Mouse (Mus musculus) adrenal gland, adult 2 months (tissue): ENCODE data around the gene Prickle2. TPM values are rescaled to one million over a fixed set of nuclear protein-coding genes. Genes with fewer than 3 reads are reported as not detected.
A peak's percentile ranks its signal among the peaks of the same experiment; 100 is the strongest.

Source experiments
- DNase-seq: peaks from one replicate; pipeline ENCODE4 v3.0.0; 2021
- polyA plus RNA-seq: library from polyadenylated mRNA; depleted of rRNA; stranded (reverse); fragments of >200 nt; gene quantifications from 2 replicates; pipeline ENCODE4 v1.2.3, GENCODE M21; 2012
- total RNA-seq, 2 experiments: library from RNA; stranded (reverse); gene quantifications; 2 replicates each; pipeline ENCODE4 v1.2.3; 2021

Prickle2 gene
- total and polyA plus RNA-seq, 3 experiments = 2.4 to 11.1 (median 5.0) TPM

GRCm38 (mm10) chr6:92518438-92518968 is 187.5 kb downstream of the Prickle2 start:
- DNase-seq = no peak

- DNase-seq = no peak
Observed at GRCm38 (mm10) chr6:92517002-92517401, 189.0 kb downstream of the Prickle2 start.

GRCm38 (mm10) chr6:92512001-92512400 is 194.0 kb downstream of the Prickle2 start:
- no peak for DNase-seq

DNA sequence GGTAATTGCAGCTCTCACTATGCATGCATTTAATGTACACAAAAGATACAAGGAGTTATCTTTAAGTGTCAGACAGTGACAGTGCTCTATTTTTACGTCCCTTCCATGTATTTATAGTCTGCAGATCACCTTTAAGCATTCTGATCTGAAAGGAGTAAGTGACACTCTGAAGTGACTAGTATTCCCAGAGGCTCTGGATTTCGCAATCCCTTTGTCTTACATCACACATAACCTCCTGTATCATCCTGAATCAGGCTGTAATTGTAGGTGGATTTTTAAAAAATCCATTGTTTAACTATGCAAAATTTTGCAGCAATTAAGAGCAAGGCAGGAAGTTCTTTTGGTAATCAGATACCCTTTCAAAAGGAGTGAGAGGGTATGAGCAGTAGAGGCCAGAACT is 196.2 kb downstream of the Prickle2 start:
- DNase-seq = no peak

GRCm38 (mm10) chr6:92506276-92506675 is 199.7 kb downstream of the Prickle2 start:
- DNase-seq = no peak

DNA sequence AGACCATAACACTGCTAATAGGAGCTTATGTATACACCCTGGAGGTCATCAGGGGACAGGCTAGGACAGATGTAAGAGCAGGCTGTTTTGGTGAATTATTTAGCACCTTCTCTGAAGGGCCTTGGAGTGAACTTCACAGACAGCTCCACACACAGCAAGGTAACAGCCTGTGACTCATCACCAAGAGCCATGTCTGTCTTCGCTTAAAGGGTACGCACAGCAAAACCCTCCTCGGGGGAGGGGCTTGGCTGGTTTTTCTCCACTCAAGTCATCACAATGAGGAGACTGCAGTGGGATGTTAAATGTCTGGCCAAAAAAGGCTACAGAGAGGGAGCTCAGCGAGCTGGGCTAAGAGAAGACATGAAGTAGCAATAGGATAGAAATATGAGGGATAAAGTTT is 206.5 kb downstream of the Prickle2 start:
- peak; percentile 38 for DNase-seq

DNA sequence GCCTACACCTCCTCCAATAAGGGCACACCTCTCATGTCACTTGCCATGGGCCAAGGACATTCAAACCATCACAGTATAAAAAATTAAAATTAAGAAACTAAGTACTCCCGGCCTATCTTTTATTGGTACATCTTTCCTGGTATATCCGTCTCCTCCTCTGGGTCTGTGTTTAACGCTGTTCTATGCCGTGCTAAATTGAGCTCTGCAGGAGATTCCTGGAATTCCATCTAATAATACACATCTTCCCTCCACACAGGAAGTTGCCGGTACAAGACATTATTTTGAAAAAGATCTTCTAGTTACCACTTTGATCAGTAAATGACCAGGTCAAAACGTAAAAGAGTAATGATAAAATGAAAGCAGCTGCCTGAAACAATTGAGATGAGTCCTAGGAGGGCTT is 207.4 kb downstream of the Prickle2 start:
- no peak for DNase-seq

DNA sequence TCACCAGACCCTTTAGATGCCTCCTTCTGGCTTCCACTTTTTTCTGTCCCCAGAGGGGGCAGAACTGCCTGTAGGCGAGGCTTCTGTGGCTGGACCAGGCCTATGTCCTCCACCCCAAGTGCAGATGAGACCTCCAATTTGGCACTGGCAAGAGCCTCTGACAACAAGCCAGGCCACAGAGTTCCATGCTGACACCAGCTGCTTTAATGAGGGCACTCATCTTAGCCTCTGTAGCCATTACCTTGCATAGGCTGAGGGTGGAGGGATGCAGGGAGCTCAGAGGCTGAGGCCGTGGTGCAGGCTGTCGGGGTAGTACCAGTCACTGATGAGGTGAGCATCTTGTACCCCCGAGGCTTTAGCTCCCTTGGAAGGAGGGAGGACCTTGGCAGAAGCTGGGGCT is 208.7 kb downstream of the Prickle2 start:
- no peak for DNase-seq

DNA sequence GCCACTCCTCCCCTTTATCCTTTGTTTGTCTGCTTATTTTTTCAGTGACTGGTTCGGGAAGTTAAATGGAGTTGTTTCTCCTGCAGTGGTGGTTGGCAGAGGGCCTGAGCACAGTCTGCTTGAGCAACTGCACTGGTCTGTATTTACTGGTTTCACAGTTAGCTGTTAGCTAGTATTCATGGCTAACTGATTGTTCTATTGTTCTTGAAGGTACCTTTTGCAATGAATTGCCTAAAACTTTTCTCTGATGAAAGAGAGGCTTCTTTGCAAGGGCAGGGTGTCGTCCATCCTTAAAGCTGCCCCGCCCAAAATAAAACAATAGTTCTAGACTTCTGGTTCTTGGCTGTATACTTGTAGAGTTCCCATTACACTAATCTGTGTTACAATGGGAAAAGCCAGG is 210.5 kb downstream of the Prickle2 start:
- DNase-seq = no peak

- no peak for DNase-seq
Observed at GRCm38 (mm10) chr6:92481690-92481956, 224.3 kb downstream of the Prickle2 start.

- peak; percentile 79 for DNase-seq
Observed at GRCm38 (mm10) chr6:92480941-92481689, 224.8 kb downstream of the Prickle2 start.

GRCm38 (mm10) chr6:92478612-92479011 is 227.3 kb downstream of the Prickle2 start:
- no peak for DNase-seq

DNA sequence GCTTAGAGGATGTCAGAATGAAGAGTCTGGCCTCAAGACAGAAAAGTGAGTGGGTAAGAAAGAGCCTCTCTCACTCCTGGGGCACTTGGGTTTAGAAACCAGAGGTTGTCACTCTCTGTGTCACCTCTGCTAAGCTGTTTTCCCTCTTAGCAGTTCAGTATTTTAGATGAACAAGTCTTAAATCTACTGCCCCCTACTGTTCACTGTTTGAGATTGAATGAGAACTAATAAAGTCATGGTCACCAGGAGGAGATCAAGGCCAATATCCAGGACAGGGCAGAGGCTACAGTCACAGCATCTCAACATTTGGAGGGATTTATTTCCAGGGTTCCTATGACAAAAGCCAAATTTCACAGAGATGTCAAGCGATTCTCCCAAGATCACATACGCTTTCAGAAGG is 228.3 kb downstream of the Prickle2 start:
- no peak for DNase-seq

- no peak for DNase-seq
Observed at GRCm38 (mm10) chr6:92469456-92469855, 236.5 kb downstream of the Prickle2 start.

- no peak for DNase-seq
Observed at GRCm38 (mm10) chr6:92468892-92469291, 237.1 kb downstream of the Prickle2 start.

DNA sequence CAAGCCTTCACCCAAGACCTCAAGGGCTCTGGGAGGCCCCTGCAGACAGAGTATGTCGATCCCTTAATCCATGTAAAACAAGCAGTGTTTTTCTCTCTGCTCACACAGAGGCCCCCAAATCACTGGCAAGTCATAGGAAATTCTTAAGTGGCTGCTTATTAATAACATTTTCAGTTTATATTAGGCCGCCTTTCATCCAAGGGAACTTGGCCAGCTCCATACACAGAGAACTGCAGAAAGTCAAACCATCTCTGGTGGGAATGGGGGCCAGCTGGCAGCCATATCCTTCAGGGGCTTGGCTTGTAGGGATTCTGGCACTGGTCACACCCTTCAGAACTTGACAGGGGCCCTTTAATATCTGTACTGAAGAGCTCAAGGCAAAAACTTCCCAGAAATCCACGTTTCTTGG is 237.6 kb downstream of the Prickle2 start:
- DNase-seq = no peak

DNA sequence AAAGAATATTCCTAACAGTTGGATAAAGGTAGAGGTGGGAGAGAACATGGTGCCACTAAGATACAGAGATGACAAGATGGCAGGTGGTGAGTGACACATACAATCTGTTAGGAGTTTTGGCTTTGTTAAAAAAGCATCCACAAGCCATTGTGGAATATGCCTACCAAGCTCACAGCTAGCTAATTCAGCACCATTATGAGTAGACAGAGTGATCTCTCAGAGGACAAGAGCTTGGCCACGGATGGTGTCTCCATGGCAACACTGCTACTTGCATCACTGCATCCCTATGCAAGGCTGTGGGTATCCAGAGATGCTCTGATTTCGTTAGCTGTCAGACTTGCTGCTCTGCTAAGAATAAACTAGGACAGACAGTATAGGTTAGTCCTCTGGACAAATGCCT is 238.6 kb downstream of the Prickle2 start:
- no peak for DNase-seq

DNA sequence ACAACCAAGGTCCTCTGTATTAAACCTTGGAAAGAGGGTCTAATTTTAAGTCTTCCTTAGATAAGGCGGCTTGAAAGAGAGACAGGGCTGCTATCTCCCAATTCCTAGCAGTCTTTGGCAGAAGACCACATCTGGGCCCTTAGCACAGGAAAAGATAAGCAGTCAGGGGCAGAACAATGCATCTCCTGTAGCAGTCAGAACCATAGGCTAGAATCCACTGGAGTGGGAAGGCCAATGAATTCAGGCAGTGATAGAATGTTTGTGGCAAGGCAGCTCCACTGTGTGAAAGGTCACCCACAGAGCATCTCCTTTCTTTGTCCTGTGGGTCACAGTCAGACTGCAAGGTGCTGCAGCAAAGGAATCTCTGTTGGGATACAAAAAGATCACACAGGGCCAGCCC is 240.3 kb downstream of the Prickle2 start:
- peak; percentile 25 for DNase-seq

DNA sequence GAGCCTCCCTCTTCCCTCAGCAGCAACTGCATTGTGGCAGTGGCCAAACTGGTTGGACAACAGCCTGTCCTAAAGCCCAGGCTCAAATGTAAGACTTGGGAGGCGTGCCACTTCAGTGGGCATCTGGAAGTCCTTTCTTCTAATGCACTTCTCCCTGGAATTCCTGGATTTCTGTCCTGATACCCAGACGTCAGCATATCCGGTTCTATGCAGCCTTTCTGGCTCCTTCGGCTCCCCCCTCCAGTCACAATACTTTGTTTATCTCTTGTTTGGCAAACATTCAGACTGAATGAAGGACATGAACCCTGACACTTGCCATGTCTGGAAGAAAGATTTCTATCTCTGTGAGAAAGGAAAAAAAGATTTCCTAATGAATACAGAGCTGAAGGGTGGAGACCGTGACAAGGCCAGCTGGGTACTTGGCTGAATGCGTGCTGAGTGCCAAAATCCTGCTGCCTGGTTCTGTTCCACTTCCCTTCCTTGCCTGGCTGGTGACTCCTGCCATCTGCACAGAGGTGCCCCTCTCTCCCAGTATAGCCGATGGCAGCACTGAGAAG is 241.1 kb downstream of the Prickle2 start:
- peak; percentile 61 for DNase-seq

- DNase-seq = peak; percentile 43
Observed at GRCm38 (mm10) chr6:92463768-92464167, 242.2 kb downstream of the Prickle2 start.

DNA sequence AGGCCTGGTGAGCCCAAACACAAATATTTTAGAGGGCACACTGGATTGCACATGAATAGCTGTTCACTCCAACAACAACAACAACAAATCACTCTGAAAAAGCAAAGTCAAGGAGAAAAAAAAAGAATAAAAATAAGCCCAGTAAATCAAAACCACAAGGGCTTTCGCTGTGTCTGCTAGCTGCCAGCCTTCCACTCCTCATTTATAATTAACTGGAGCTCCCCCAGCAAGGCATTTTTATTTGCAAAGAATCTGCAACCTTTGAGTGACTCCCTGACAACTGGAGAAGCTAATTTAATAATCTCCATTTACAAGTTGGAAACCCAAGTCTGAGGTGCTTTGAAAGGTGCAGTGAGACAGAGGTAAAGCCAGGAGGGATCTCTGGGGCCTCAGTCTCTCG is 245.2 kb downstream of the Prickle2 start:
- no peak for DNase-seq

GRCm38 (mm10) chr6:92458026-92458425 is 247.9 kb downstream of the Prickle2 start:
- DNase-seq = peak; percentile 37

GRCm38 (mm10) chr6:92451421-92451820 is 254.5 kb downstream of the Prickle2 start:
- DNase-seq = no peak

DNA sequence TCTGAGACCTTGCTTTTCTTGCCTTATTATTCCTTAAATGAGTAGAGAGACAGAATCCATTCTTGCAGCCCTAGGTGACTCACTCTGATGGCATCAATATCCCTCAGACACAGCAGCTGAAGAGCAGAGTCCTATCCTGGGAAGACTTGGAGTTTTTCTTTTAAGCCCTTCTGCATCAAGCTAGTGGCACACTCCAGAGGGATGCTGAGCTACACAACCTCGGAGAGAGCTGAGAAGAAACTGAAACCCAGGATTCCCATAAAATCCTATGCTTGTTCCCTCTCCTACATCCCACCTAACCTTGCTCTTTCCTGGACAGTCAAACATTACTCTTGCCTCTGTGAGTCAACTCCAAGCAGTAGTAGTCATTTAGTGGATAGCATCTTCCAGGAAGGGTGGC is 256.0 kb downstream of the Prickle2 start:
- peak; percentile 15 for DNase-seq
